Mouse (Mus musculus) E14TG2a.4 (cell line): ENCODE measurements around the gene Ablim1.

ENCODE experiments used
- CTCF ChIP-seq: conservative IDR thresholded peaks from 2 replicates; pipeline ENCODE4 v1.5.1; 2014; ENCODE audit warnings: low read length
- NANOG ChIP-seq: IDR thresholded peaks from 2 replicates; pipeline ENCODE4 v1.6.1; 2014; ENCODE audit warnings: borderline replicate concordance, low read length, mixed read lengths
- POU5F1 ChIP-seq: IDR thresholded peaks from 2 replicates; pipeline ENCODE4 v1.6.1; 2014; ENCODE audit warnings: low read length, borderline replicate concordance

DNA sequence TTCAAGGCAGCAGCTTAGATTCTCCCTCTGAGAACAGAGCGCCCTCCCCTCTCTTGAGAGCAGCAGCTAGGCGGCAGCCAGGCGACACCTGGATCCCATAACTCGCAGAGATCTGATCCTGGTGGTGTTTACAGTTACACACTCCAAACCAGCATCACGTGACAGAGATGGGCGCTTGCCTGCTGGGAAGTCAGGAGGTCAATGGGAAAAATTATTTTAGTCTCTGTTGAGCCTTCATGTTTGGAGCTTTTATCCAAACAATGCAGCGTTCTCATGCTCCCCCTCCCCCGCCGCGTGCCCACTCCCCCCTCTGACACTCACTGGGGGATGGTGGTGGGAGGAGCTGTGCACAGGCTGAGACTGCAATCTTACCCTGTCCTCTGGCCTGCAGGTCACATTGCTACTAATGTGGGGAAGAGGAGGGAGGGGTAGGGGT lies 317.5 kb downstream of the Ablim1 start:
- TF ChIP-seq CTCF (no peak), POU5F1 (no peak), NANOG (no peak)
